Mouse (Mus musculus) gastrocnemius, postnatal 25 days (tissue): ENCODE measurements around the gene Mpzl1. TPM values are rescaled to one million over a fixed set of nuclear protein-coding genes. Genes with fewer than 3 reads are reported as not detected.

Experiments used
- DNase-seq: peaks from one replicate; pipeline ENCODE4 v3.0.0; 2022
- total RNA-seq, 2 experiments: library from RNA; stranded (reverse); gene quantifications; 1 replicate in 1 of 2; 2 replicates in 1 of 2; pipeline ENCODE4 v1.2.3; 2021

Gene Mpzl1
- total RNA-seq, 2 experiments from 2014 or later = 9.2 to 10.1 TPM

DNA sequence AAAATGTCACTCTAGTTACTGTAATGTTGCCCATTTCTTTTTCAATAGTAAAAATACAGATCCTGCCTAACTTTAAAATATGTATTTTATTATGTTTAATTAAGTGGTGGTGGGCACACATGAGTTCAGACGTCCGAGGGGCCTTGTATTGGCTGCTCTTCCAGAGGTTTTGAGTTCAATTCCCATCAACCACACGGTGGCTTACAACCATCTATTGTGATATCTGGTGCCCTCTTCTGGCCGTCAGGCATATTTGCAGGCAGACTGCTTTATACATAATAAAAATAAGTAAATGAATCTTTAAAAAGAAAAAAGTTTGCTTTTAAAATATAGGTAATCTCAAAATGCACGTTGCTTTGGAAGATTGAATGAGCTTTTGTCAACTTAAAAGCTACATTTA is 55.0 kb downstream of the Mpzl1 start:
- no peak for DNase-seq

DNA sequence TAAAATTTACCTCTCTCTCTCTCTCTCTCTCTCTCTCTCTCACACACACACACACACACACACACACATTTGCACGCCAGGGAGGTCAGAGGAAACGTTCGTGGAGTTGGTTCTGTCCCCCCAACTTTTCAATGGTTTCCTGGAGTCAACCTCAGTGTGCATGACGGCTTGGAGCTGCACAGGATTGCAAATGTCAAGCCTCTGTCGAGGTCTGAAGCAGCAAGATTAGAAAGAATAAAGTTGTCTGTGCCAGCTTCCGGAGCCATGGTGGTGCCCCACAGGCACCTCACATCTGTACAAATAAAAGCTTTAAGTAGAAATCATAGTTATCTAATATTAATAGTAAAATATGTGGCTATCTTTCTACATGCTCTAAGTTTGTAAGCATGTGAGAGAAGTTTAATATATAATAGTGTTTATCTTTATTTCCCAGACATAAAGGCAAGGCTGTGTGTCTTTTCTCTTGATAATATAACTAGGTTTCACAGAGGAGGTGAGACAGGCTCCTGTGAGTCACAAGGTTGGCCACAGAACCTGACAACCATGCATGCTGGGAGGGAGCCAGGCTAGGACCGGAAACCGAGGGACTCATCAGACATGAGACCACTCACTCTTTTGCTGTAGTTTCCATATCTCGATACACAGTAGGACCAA is 57.8 kb downstream of the Mpzl1 start:
- no peak for DNase-seq

DNA sequence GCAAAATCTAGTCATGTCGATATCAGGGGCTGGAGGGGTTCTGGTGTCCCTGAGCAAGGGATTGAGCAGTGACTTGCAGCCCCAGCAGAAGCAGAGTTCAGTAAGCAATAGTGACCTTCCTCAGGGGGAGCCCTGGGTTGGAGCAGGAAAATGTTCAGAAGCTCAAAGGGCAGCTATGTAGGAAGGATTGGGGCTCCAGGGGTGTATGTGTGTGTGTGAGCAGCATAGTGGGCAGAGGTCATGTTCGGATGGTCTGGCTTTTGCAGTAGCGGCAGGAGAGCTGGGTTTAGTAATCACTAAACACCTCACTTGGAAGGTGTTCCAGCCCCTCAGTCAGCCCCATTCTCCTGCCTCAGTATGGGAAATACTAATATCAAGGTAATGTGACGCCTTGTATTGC is 58.3 kb downstream of the Mpzl1 start:
- DNase-seq = no peak

DNA sequence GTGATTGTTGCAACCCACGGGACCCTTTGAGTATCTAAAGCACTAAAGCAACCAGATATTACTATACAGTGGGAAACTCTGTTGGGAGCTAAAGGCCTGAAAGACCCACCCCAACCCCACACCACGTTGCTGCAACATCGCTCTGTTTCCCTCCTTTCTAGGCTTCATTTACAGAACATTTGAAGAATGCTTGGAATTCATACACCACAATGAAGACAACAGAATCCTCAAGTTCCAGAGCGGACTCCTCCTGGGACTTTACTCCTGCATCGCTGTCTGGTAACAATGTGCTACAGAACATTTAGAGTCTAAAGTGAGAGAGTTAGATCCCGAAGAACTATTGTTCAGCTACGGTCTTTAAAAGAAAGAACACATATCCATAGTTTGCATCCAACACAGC is 66.9 kb downstream of the Mpzl1 start:
- no peak for DNase-seq

DNA sequence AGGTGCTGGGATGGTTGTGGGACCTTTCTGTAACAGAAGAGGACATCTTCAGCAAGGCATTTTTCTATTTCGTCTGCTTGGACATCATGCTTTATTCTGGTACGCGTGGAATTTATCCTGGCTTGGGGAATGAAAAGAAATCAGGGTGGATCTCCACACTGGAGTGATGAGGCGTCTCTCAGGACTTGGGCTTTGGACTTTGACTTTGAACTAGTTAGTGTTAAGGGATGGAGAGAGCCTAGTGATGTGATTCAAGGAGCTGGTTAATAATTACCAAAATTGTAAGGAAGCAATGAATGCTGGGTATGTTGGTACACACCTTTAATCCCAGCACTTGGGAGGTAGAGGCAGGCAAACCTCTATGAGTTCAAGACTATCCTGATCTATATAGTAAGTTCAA is 69.1 kb downstream of the Mpzl1 start:
- no peak for DNase-seq

DNA sequence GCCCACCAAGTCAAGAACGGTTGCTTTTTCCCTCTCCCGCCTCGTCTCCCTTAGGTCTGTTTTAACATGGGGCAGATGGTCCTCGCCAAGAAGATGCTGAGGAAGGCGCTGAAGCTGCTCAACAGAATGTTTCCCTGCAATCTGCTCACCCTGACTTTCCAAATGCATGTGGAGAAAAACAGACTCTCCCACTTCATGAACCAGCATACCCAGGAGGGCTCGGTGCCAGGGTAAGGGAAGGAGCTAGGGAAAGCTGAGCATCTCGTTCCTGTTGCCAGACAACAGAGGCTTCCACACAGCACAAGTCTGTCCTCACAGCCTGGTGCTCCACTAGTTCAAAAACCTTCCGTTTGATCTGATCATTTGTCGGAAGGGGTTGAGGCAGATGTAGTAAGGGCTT is 75.3 kb downstream of the Mpzl1 start:
- no peak for DNase-seq

DNA sequence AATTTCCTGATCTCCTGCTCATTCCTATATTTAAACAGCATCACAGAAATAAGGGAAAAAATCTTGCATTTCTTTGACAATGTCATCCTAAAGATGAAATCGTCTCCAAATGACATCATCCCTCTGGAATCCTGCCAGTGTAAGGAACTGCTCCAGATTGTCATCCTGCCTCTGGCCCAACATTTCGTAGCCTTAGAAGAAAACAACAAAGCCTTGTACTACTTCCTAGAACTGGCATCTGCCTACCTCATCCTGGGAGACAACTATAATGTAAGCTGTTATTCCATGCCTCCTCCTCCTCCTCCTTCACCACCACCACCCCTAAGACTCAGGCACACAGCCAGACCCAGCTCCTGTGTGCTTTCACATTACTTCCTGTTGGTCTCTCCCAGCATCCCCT is 77.6 kb downstream of the Mpzl1 start:
- no peak for DNase-seq

Other genes with a start within 250 kb of the Mpzl1 start
- gene Dcaf6, start 174.1 kb downstream of the Mpzl1 start, total RNA-seq = 100 to 1,000 TPM; 202 to 262 TPM
- gene Mpc2, start 173.9 kb downstream of the Mpzl1 start, total RNA-seq = 100 to 1,000 TPM; 333 to 337 TPM
- under 1 TPM in 1 of 2 experiments, not detected in 1; 0.40 TPM for gene Adcy10, start 149.4 kb downstream of the Mpzl1 start, total RNA-seq
- gene Rcsd1, start 75.2 kb upstream of the Mpzl1 start, total RNA-seq = 10 to 100 TPM; 80.0 to 85.8 TPM
- 10 to 100 TPM; 49.6 to 62.8 TPM for gene Creg1, start 129.2 kb upstream of the Mpzl1 start, total RNA-seq
- gene Cd247, start 154.1 kb upstream of the Mpzl1 start, total RNA-seq = under 1 TPM; 0.43 to 0.70 TPM